Mouse (Mus musculus): ENCODE measurements around the gene Lrrc20. TPM values are rescaled to one million over a fixed set of nuclear protein-coding genes. Genes with fewer than 3 reads are reported as not detected.

Lrrc20 gene
- polyA plus RNA-seq, 1 experiment = 7.4 TPM

DNA sequence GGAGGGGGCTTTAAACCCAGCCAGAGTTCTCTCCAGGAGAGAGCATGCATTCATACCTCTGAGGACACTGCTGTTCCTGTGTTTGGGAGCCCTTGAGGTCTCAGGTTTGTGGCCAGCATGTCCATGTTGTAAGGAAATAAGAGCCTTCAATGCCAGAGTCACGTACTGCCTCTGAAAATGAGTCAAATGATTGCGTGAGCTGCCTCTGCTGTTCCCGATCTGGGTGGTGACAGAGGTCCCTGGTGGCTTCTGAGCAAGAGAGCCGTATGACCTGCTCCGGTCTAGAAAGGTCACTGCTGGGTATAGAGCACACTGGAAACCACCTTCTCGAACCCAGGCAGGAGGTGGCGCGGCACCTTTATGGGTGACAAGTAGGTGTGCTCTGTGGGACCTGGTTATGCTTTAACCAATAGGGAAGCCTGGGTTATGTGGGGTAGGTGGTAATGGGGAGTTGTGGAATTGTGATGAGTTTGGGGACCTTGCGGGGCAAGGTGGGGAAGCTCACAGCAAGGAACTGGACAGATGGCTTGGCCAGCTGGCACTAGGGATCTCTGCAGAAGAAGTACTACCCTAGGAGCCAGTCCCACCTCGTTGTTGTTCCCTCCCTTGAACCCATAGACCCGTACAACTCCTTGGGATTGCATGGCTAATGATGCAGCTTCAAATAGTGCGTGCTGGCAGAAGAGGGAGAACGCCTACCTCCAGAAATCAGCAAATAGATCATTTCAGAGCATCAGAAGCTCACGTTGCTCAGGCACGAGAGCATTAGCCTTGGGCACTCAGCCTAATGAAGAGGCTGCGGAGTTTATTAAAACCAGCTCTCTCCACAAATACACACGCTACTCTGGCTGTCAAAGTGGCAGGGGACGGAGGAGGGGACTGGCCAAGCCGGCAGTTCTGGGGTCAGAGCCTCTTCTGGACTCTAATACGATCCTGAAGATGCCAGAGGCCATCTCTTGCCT lies 24.2 kb downstream of the Lrrc20 start:
- Histone ChIP-seq H3K36me3 (ENCODE audit: control insufficient read depth, insufficient read depth, low read length) (no peaks in the 10 kb centered on the region), H3K4me3 (ENCODE audit: low read depth, low read length) (no peak overlapping the region), H3K4me1 (ENCODE audit: control insufficient read depth, insufficient read depth, insufficient read length, low read length) (peaks cover 1% of the 10 kb centered on the region; the same call in 1 of the 2 replicates), H3K27ac (ENCODE audit: insufficient read depth, low read depth, low read length) (no peak overlapping the region), H3K27me3 (ENCODE audit: control insufficient read depth, insufficient read depth, low read length) (no peaks in the 10 kb centered on the region)
- 85% methylated on average over 20 of the region's 20 CpGs for WGBS
- TF ChIP-seq POLR2A (IDR thresholded peaks at IDR 0.05; ENCODE audit: low read depth, low read length) (no peak), CTCF (IDR thresholded peaks at IDR 0.05; ENCODE audit: extremely low read depth, insufficient read length, insufficient replicate concordance, low read depth, low read length) (no peak)

DNA sequence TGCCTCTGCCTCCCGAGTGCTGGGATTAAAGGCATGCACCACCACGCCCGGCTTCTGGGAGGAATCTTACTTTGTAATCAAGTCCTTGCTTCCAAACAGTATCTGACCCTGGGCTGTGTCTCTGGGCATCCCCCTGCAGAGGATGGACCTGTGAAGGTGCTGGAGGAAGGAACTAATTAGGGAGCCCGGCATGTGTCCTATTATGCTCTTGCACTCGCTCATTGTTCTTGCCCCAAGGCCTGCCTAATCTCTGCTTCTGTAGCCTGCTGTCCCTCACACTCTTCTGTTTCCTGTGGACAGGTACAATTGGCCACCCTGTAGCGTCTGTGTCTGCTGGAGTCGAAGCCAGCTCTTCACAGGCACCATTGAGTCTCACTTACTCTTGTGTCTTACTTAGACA lies 25.2 kb downstream of the Lrrc20 start:
- H3K4me1 ChIP-seq (ENCODE audit: control insufficient read depth, insufficient read depth, insufficient read length, low read length) = peaks cover 1% of the 10 kb centered on the region; the same call in 1 of the 2 replicates
- no peak overlapping the region for H3K27ac ChIP-seq (ENCODE audit: insufficient read depth, low read depth, low read length)
- H3K27me3 ChIP-seq (ENCODE audit: control insufficient read depth, insufficient read depth, low read length) = no peaks in the 10 kb centered on the region
- WGBS = 83% methylated on average over 7 of the region's 7 CpGs
- no peak overlapping the region for H3K4me3 ChIP-seq (ENCODE audit: low read depth, low read length)
- H3K36me3 ChIP-seq (ENCODE audit: control insufficient read depth, insufficient read depth, low read length) = no peaks in the 10 kb centered on the region
- TF ChIP-seq POLR2A (IDR thresholded peaks at IDR 0.05; ENCODE audit: low read depth, low read length) (no peak), CTCF (IDR thresholded peaks at IDR 0.05; ENCODE audit: extremely low read depth, insufficient read length, insufficient replicate concordance, low read depth, low read length) (no peak)

DNA sequence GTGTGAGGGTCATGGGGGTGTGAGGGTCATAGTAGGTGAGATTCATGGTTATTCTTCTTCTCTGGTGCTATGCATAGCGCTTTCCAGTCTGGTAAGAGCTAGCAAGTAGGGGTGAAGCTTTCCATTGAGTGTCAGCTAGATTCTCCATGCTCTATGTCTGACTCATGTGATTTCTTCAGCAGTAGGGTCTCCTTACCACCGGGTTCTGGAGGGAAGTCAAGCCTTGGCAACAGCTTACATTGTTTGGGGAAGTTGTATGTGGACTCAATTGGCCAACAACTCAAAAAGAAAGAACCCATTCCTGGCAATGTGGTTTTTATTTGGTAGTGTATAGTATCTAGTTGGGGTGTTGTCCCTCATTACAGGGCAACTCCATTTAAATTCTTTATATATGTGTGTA lies 28.5 kb downstream of the Lrrc20 start:
- Histone ChIP-seq H3K36me3 (ENCODE audit: control insufficient read depth, insufficient read depth, low read length) (no peaks in the 10 kb centered on the region), H3K27ac (ENCODE audit: insufficient read depth, low read depth, low read length) (no peak overlapping the region), H3K4me3 (ENCODE audit: low read depth, low read length) (no peak overlapping the region), H3K27me3 (ENCODE audit: control insufficient read depth, insufficient read depth, low read length) (no peaks in the 10 kb centered on the region), H3K4me1 (ENCODE audit: control insufficient read depth, insufficient read depth, insufficient read length, low read length) (no peaks in the 10 kb centered on the region)
- 86% methylated on average over 2 of the region's 2 CpGs for WGBS
- no peak for TF ChIP-seq POLR2A (IDR thresholded peaks at IDR 0.05; ENCODE audit: low read depth, low read length)
- no peak for TF ChIP-seq CTCF (IDR thresholded peaks at IDR 0.05; ENCODE audit: extremely low read depth, insufficient read length, insufficient replicate concordance, low read depth, low read length)

DNA sequence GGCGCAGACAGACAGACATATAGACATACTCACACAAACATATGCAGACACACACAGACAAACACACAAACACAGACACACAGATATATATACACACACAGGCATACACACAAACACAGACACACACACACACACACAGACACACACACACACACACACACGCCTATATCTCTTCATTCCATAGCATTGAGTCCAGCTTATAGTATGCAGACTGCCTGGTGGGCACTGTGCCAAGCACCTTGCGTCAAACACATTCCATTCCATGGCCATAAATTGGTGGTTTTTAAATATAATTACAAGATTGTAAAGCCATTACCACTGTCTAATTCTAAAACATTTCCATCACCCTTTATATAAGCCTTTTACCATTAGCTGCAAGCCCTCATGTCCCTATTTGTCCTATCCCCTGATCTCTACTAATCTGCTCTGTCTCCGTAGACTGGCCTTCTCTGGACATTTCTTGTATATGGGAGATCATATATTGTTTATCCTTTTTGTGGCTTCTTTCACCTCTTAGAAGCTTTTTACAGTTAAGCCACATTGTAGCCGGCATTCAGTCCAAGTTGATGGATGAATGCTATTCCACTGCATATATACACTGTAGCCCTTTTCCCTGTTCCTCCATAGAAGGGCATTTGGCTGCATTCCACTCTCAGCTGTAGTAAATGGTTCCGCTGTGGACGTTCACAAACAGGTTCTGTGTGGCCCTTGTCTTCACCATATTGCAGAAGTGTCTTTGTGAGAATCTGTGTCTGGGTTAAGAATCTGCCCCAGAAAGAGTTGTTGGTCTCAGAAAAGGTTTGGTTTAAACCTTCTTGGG lies 31.0 kb downstream of the Lrrc20 start:
- no peak overlapping the region for H3K27ac ChIP-seq (ENCODE audit: insufficient read depth, low read depth, low read length)
- H3K36me3 ChIP-seq (ENCODE audit: control insufficient read depth, insufficient read depth, low read length) = no peaks in the 10 kb centered on the region
- WGBS = 56% methylated on average over 7 of the region's 7 CpGs
- no peak overlapping the region for H3K4me3 ChIP-seq (ENCODE audit: low read depth, low read length)
- no peaks in the 10 kb centered on the region for H3K4me1 ChIP-seq (ENCODE audit: control insufficient read depth, insufficient read depth, insufficient read length, low read length)
- TF ChIP-seq CTCF (IDR thresholded peaks at IDR 0.05; ENCODE audit: extremely low read depth, insufficient read length, insufficient replicate concordance, low read depth, low read length) = no peak
- no peak for TF ChIP-seq POLR2A (IDR thresholded peaks at IDR 0.05; ENCODE audit: low read depth, low read length)
- H3K27me3 ChIP-seq (ENCODE audit: control insufficient read depth, insufficient read depth, low read length) = no peaks in the 10 kb centered on the region

DNA sequence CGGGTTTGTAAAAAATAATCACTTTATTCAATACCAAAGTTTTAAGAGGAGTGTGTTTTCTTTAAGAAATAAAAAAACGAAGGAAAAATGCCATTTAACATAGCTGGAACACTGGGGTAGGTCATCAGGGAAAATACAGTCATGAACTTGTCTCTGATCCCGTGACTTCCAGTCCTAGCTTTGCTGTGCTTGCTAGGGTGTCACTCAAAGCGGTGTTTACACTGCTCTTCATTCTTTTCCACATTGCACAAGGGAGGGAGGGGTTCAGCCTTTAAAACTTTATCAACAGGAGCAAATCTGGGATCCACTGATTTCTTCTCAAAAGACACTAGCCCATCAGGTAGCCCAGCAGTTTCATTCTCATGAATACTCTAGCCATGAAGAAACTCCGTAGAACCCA lies 34.3 kb downstream of the Lrrc20 start:
- WGBS = 83% methylated on average over 5 of the region's 5 CpGs
- Histone ChIP-seq H3K4me3 (ENCODE audit: low read depth, low read length) (no peak overlapping the region), H3K4me1 (ENCODE audit: control insufficient read depth, insufficient read depth, insufficient read length, low read length) (no peaks in the 10 kb centered on the region), H3K27ac (ENCODE audit: insufficient read depth, low read depth, low read length) (no peak overlapping the region), H3K27me3 (ENCODE audit: control insufficient read depth, insufficient read depth, low read length) (no peaks in the 10 kb centered on the region), H3K36me3 (ENCODE audit: control insufficient read depth, insufficient read depth, low read length) (no peaks in the 10 kb centered on the region)
- TF ChIP-seq CTCF (IDR thresholded peaks at IDR 0.05; ENCODE audit: extremely low read depth, insufficient read length, insufficient replicate concordance, low read depth, low read length) (no peak), POLR2A (IDR thresholded peaks at IDR 0.05; ENCODE audit: low read depth, low read length) (no peak)

DNA sequence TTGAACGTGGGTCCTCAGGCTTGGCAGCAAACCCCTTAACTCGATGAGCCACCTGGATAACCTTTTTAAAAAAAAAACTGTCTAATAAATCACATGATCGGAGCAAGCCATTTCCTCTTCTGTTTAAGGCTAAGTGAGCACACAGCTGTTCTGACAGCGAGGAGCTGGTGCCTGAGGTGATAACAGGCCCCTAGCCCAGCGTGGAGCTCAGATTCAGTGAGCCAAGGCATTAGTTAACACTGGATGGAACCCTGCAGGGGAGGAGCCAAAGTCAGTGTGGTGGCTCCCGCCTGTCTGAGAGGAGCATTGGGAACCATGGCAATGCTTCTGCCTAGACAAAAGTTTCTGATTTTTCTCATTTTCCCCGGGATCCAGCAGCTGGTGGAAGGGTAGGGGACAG lies 35.2 kb downstream of the Lrrc20 start:
- 41% methylated on average over 7 of the region's 7 CpGs for WGBS
- no peaks in the 10 kb centered on the region for H3K4me1 ChIP-seq (ENCODE audit: control insufficient read depth, insufficient read depth, insufficient read length, low read length)
- no peaks in the 10 kb centered on the region for H3K36me3 ChIP-seq (ENCODE audit: control insufficient read depth, insufficient read depth, low read length)
- H3K4me3 ChIP-seq (ENCODE audit: low read depth, low read length) = no peak overlapping the region
- H3K27ac ChIP-seq (ENCODE audit: insufficient read depth, low read depth, low read length) = no peak overlapping the region
- no peaks in the 10 kb centered on the region for H3K27me3 ChIP-seq (ENCODE audit: control insufficient read depth, insufficient read depth, low read length)
- TF ChIP-seq POLR2A (IDR thresholded peaks at IDR 0.05; ENCODE audit: low read depth, low read length) (no peak), CTCF (IDR thresholded peaks at IDR 0.05; ENCODE audit: extremely low read depth, insufficient read length, insufficient replicate concordance, low read depth, low read length) (no peak)

All from small intestine, adult 2 months (tissue).